Mouse (Mus musculus): ENCODE data around the gene Rnf103.
"Not testable (repeated sequence)": the region's sequence is repeated elsewhere in the genome, so short reads cannot be mapped to it uniquely, and the experiment has no call there.

The Rnf103 gene

GRCm38 (mm10) chr6:71493675-71494340, at the start of gene Rnf103:
Gene Rnf103, plus strand, starts transcription at chr6:71493894.
- in situ Hi-C loops (cut with MboI, MseI) = no loop called here

GRCm38 (mm10) chr6:71444756-71445155, 48.9 kb upstream of the Rnf103 start:
- in situ Hi-C loops (cut with MboI, MseI) = no loop called here

GRCm38 (mm10) chr6:71445560-71445959, 48.1 kb upstream of the Rnf103 start:
- in situ Hi-C loops (cut with MboI, MseI) = no loop called here

GRCm38 (mm10) chr6:71452792-71453191, 40.9 kb upstream of the Rnf103 start:
- in situ Hi-C loops (cut with MboI, MseI) = no loop called here

- in situ Hi-C loops (cut with MboI, MseI) = not testable (repeated sequence)
These were observed 39.5 kb upstream of the Rnf103 start for GRCm38 (mm10) chr6:71453983-71454739.

GRCm38 (mm10) chr6:71457956-71458608, 35.6 kb upstream of the Rnf103 start:
- in situ Hi-C loops (cut with MboI, MseI) = no loop called here

GRCm38 (mm10) chr6:71465146-71465545, 28.5 kb upstream of the Rnf103 start:
- in situ Hi-C loops (cut with MboI, MseI) = no loop called here

- in situ Hi-C loops (cut with MboI, MseI) = no loop called here
These were observed 25.9 kb upstream of the Rnf103 start for GRCm38 (mm10) chr6:71467766-71468165.

- in situ Hi-C loops (cut with MboI, MseI) = no loop called here
These were observed 24.4 kb upstream of the Rnf103 start for GRCm38 (mm10) chr6:71469291-71469690.

GRCm38 (mm10) chr6:71471830-71472520, 21.7 kb upstream of the Rnf103 start:
- in situ Hi-C loops (cut with MboI, MseI) = no loop called here

GRCm38 (mm10) chr6:71472786-71473185, 20.9 kb upstream of the Rnf103 start:
- in situ Hi-C loops (cut with MboI, MseI) = no loop called here

- in situ Hi-C loops (cut with MboI, MseI) = no loop called here
These were observed 18.1 kb upstream of the Rnf103 start for GRCm38 (mm10) chr6:71475604-71476003.

- in situ Hi-C loops (cut with MboI, MseI) = no loop called here
These were observed 16.9 kb upstream of the Rnf103 start for GRCm38 (mm10) chr6:71476783-71477182.

- in situ Hi-C loops (cut with MboI, MseI) = not testable (repeated sequence)
These were observed 14.7 kb upstream of the Rnf103 start for GRCm38 (mm10) chr6:71478816-71479568.

- in situ Hi-C loops (cut with MboI, MseI) = not testable (repeated sequence)
These were observed 14.1 kb upstream of the Rnf103 start for GRCm38 (mm10) chr6:71479588-71479987.

GRCm38 (mm10) chr6:71480136-71480535, 13.6 kb upstream of the Rnf103 start:
- in situ Hi-C loops (cut with MboI, MseI) = no loop called here

GRCm38 (mm10) chr6:71481136-71481535, 12.6 kb upstream of the Rnf103 start:
- in situ Hi-C loops (cut with MboI, MseI) = no loop called here

GRCm38 (mm10) chr6:71485246-71485645, 8.4 kb upstream of the Rnf103 start:
- in situ Hi-C loops (cut with MboI, MseI) = no loop called here

GRCm38 (mm10) chr6:71486226-71486625, 7.5 kb upstream of the Rnf103 start:
- in situ Hi-C loops (cut with MboI, MseI) = no loop called here

- in situ Hi-C loops (cut with MboI, MseI) = no loop called here
These were observed 6.8 kb upstream of the Rnf103 start for GRCm38 (mm10) chr6:71486867-71487266.

- in situ Hi-C loops (cut with MboI, MseI) = no loop called here
These were observed 5.7 kb upstream of the Rnf103 start for GRCm38 (mm10) chr6:71487966-71488365.

All from regulatory T cell (primary cell).